Mouse (Mus musculus) B cell, adult 2 months (primary cell): ENCODE data around the gene Slc35f1.
"Not testable (repeated sequence)": the region's sequence is repeated elsewhere in the genome, so short reads cannot be mapped to it uniquely, and the experiment has no call there.

Experiments used
- DNase-seq, 2 experiments: peaks; one replicate each; pipeline ENCODE4 v3.0.0; 2022

Slc35f1 gene

GRCm38 (mm10) chr10:52791560-52791959, 101.2 kb downstream of the Slc35f1 start:
- DNase-seq: no peak

GRCm38 (mm10) chr10:52797454-52797853, 107.1 kb downstream of the Slc35f1 start:
- DNase-seq: no peak

- no peak for DNase-seq
These were observed 117.5 kb downstream of the Slc35f1 start for GRCm38 (mm10) chr10:52807808-52808207.

GRCm38 (mm10) chr10:52812861-52813260, 122.5 kb downstream of the Slc35f1 start:
- no peak for DNase-seq

- no peak for DNase-seq
These were observed 124.0 kb downstream of the Slc35f1 start for GRCm38 (mm10) chr10:52814358-52814757.

GRCm38 (mm10) chr10:52819661-52820060, 129.3 kb downstream of the Slc35f1 start:
- no peak for DNase-seq

- DNase-seq: no peak
These were observed 132.6 kb downstream of the Slc35f1 start for GRCm38 (mm10) chr10:52822909-52823308.

GRCm38 (mm10) chr10:52825746-52826145, 135.4 kb downstream of the Slc35f1 start:
- DNase-seq: no peak

- no peak for DNase-seq
These were observed 150.5 kb downstream of the Slc35f1 start for GRCm38 (mm10) chr10:52840819-52841218.

- DNase-seq: no peak
These were observed 161.7 kb downstream of the Slc35f1 start for GRCm38 (mm10) chr10:52851994-52852393.

- DNase-seq: no peak
These were observed 170.5 kb downstream of the Slc35f1 start for GRCm38 (mm10) chr10:52860851-52861250.

- no peak for DNase-seq
These were observed 174.6 kb downstream of the Slc35f1 start for GRCm38 (mm10) chr10:52864936-52865335.

- DNase-seq: no peak
These were observed 180.8 kb downstream of the Slc35f1 start for GRCm38 (mm10) chr10:52871110-52871509.

- DNase-seq: no peak
These were observed 183.8 kb downstream of the Slc35f1 start for GRCm38 (mm10) chr10:52874133-52874532.

- no peak for DNase-seq
These were observed 184.4 kb downstream of the Slc35f1 start for GRCm38 (mm10) chr10:52874712-52875111.

- DNase-seq: no peak
These were observed 187.1 kb downstream of the Slc35f1 start for GRCm38 (mm10) chr10:52877263-52878021.

GRCm38 (mm10) chr10:52878093-52878801, 187.9 kb downstream of the Slc35f1 start:
- DNase-seq: no peak

GRCm38 (mm10) chr10:52896724-52897123, 206.4 kb downstream of the Slc35f1 start:
- not testable (repeated sequence) for DNase-seq

- no peak for DNase-seq
These were observed 214.6 kb downstream of the Slc35f1 start for GRCm38 (mm10) chr10:52904914-52905313.

- no peak for DNase-seq
These were observed 221.4 kb downstream of the Slc35f1 start for GRCm38 (mm10) chr10:52911762-52912161.

- DNase-seq: no peak
These were observed 228.4 kb downstream of the Slc35f1 start for GRCm38 (mm10) chr10:52918715-52919114.

GRCm38 (mm10) chr10:52923143-52923542, 232.8 kb downstream of the Slc35f1 start:
- no peak for DNase-seq

GRCm38 (mm10) chr10:52926330-52926729, 236.0 kb downstream of the Slc35f1 start:
- no peak for DNase-seq

- no peak for DNase-seq
These were observed 241.8 kb downstream of the Slc35f1 start for GRCm38 (mm10) chr10:52932159-52932558.
